Mouse (Mus musculus): ENCODE data around the gene Gm19684. TPM values are rescaled to one million over a fixed set of nuclear protein-coding genes. Genes with fewer than 3 reads are reported as not detected.
"Not testable (repeated sequence)": the region's sequence is repeated elsewhere in the genome, so short reads cannot be mapped to it uniquely, and the experiment has no call there.

The Gm19684 gene
- not detected in 2 replicates for polyA plus RNA-seq (2015; fragmentation: Nextera tagmentation; extraction: Ambion mirVana)

DNA sequence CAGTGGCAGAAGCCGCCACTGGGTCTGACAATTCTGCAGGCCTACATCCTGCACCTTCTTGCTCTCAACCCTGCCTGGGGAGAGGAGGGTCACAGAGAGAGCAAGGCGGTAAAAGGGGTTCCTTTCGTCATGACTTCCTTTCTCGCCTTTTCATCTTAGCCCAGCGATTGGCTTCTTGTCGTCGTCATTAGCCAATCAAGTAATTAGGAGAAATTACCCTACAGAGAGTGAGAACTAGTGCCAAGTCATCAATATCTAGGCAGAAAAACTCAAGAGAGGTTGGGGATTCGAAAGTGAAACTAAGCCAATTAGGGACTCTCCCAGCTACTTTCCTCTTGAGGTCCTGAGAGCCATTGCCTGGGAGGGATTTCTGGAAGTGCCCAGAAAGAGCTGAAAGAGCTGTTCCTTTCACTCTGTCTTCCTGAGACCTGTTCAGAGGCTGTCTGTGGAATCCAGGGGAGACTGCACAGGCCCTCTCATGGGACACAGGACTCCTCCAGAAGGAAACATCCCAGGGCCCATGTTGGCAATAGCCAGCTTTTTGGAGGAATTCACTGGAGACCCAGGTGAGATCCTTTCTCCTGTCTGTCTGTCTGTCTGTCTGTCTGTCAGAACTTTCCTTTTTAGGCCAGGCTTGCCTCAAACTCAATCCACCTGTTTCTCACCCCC, at the start of gene Gm19684:
Gene Gm19684, plus strand, starts transcription at position 327 of the 669 bp plus-strand sequence.
- not testable (repeated sequence) for H3K27me3 ChIP-seq (replicated peaks; ENCODE audit: insufficient read depth, low read length); H3K9ac ChIP-seq (replicated peaks; ENCODE audit: low read depth); H3K27ac ChIP-seq (ENCODE audit: low read length); H3K36me3 ChIP-seq (ENCODE audit: insufficient read depth, low read length); H3K9me3 ChIP-seq (ENCODE audit: low read length); H3K4me1 ChIP-seq (ENCODE audit: insufficient read depth, low read depth, low read length)
- peak within 1 kb of the TSS; percentile 41 for H3K4me2 ChIP-seq (replicated peaks; ENCODE audit: low read depth, low read length)
- DNase-seq (ENCODE audit: low spot score) (peak; percentile 95), ATAC-seq (peak; percentile 94)
- 5% methylated on average over 8 of the region's 8 CpGs for WGBS
- peak within 1 kb of the TSS; percentile 21 for H3K4me3 ChIP-seq (ENCODE audit: low read depth, low read length)
- TF ChIP-seq EP300 (IDR thresholded peaks at IDR 0.05): 0 out of 2 replicates have a peak, but pooled peaks have one; percentile 31

DNA sequence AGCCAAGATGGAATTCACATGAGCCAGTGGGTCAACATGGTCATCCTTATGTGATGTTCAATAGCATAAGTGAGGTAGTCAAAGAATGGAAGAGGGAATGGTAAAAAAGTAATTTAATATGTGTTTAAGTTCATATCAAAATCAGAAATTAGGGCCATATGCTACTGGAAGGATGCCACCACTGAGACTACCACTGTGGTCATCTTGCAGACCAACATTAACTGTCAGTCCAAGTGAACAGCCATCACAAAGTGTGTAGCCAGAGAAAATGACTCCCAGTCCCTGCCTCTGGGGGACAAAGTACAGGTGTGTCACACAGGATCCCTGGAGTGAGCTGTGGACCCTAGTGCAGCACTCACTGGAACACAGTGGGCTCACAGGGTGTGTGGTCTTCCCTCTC, 39.6 kb upstream of the Gm19684 start:
- H3K4me2 ChIP-seq (replicated peaks; ENCODE audit: low read depth, low read length); H3K27ac ChIP-seq (ENCODE audit: low read length); H3K27me3 ChIP-seq (replicated peaks; ENCODE audit: insufficient read depth, low read length); H3K9ac ChIP-seq (replicated peaks; ENCODE audit: low read depth); DNase-seq (ENCODE audit: low spot score); H3K4me3 ChIP-seq (ENCODE audit: low read depth, low read length); H3K36me3 ChIP-seq (ENCODE audit: insufficient read depth, low read length); ATAC-seq; H3K4me1 ChIP-seq (ENCODE audit: insufficient read depth, low read depth, low read length); H3K9me3 ChIP-seq (ENCODE audit: low read length): not testable (repeated sequence)

DNA sequence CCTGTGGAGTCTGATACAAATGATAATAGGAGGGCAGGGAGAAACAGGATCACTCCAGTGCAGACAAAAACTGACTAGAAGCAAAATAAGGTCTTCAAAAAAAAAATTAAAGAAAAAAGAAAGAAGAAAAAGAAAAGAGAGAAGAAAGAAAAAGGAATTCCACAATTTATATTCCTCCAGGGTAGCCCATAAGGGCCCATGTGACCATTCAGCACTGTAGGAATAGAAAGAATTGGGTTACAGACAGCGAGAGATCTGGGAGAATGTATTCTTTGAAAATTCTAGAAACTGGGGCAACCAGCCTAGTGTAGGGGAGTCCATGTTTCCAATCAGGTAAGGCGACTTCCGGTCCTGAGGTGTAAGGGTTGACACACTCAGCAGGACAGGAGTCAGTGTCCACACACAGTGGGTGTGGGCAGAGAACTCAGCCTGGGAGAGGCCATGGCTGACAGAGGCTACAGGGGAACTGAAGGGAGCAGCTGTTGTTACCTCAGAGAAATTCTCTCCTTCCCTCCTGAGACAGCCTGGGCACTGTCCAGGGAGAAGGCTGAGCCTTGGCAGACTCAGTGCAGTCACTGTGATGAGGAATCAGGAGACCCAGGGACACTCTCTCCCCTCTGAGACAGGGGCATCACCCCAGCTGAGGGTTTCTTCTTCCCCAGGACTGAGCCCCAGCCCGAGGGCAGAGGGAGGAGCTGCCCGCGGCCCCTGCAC, 38.8 kb upstream of the Gm19684 start:
- not testable (repeated sequence) for H3K4me1 ChIP-seq (ENCODE audit: insufficient read depth, low read depth, low read length); H3K27ac ChIP-seq (ENCODE audit: low read length); DNase-seq (ENCODE audit: low spot score); H3K27me3 ChIP-seq (replicated peaks; ENCODE audit: insufficient read depth, low read length); H3K9me3 ChIP-seq (ENCODE audit: low read length); H3K36me3 ChIP-seq (ENCODE audit: insufficient read depth, low read length); H3K9ac ChIP-seq (replicated peaks; ENCODE audit: low read depth); ATAC-seq
- WGBS: 44% methylated on average over 3 of the region's 6 CpGs
- H3K4me2 ChIP-seq (replicated peaks; ENCODE audit: low read depth, low read length): peak overlapping the region; percentile 92
- peak overlapping the region; percentile 54; the same call in 1 of the 2 replicates for H3K4me3 ChIP-seq (ENCODE audit: low read depth, low read length)

DNA sequence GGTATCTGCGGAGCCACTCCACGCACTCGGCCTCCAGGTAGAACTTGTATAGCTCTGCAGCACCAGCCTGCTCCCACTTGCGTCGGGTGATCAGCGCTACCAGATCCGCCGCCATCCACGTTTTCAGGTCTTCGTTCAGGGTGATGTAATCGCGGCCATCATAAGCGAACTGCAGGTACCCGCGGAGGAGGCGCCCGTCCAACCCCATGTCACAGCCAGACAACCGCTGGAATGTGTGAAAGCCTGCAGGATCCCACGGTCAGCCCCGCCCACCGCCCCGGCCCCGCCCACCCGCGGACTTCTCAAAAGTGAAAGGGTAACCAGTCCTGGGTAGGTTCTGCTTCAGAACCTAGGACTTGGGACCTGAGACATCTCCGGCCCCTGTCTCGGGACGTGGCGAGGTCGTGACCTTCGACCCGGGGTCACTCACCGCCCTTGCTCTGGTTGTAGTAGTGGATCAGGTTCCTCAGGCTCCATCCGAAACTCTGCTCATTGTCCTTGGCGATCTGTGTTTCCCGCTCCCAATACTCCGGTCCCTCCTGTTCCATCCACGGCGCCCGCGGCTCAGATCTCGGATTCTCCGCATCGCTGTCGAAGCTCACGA, 38.1 kb upstream of the Gm19684 start:
- Histone ChIP-seq H3K9me3 (ENCODE audit: low read length) (no peaks in the 10 kb centered on the region), H3K4me2 (replicated peaks; ENCODE audit: low read depth, low read length) (peak overlapping the region; percentile 92), H3K27me3 (replicated peaks; ENCODE audit: insufficient read depth, low read length) (peaks cover 4% of the 10 kb centered on the region; the same call in 1 of the 2 replicates), H3K27ac (ENCODE audit: low read length) (no peak overlapping the region), H3K9ac (replicated peaks; ENCODE audit: low read depth) (no peak overlapping the region), H3K4me1 (ENCODE audit: insufficient read depth, low read depth, low read length) (no peaks in the 10 kb centered on the region), H3K4me3 (ENCODE audit: low read depth, low read length) (peak overlapping the region; percentile 54), H3K36me3 (ENCODE audit: insufficient read depth, low read length) (no peaks in the 10 kb centered on the region)
- under 1% methylated on average over 46 of the region's 46 CpGs for WGBS
- TF ChIP-seq EP300 (IDR thresholded peaks at IDR 0.05) (no peak), CTCF (IDR thresholded peaks at IDR 0.05) (no peak)
- peak; percentile 81 for ATAC-seq
- peak; percentile 60 for DNase-seq (ENCODE audit: low spot score)

DNA sequence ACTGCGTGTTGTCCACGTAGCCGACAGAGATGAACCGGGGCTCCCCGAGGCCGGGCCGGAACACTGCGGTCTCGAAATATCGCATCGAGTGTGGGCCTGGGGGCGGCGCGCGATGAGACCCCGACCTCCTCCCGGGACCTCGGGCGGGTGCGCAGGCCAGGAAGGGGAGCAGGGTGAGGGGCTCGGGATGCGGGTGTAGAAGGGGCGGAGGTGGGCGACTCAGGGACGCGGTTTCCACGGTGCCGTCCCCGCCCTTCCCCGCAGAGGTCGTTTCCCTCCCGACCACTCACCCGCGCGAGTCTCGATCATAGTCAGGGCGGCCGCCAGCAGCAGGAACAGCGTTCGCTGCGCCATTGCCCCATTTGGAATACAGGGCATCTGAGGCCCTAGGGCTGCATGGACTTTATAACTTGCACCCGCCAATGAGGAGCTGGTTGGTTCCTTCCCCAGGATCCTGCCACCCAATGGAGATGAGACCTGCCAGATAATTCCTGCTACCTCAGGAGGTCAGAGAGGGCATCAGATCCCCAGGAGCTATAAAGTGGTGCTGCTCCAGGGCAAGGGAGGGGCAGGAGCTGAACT, 37.5 kb upstream of the Gm19684 start:
- Histone ChIP-seq H3K36me3 (ENCODE audit: insufficient read depth, low read length) (no peaks in the 10 kb centered on the region), H3K4me1 (ENCODE audit: insufficient read depth, low read depth, low read length) (no peaks in the 10 kb centered on the region), H3K9me3 (ENCODE audit: low read length) (no peaks in the 10 kb centered on the region), H3K27ac (ENCODE audit: low read length) (no peak overlapping the region), H3K27me3 (replicated peaks; ENCODE audit: insufficient read depth, low read length) (peaks cover 4% of the 10 kb centered on the region; the same call in 1 of the 2 replicates), H3K4me3 (ENCODE audit: low read depth, low read length) (peak overlapping the region; percentile 54), H3K9ac (replicated peaks; ENCODE audit: low read depth) (no peak overlapping the region), H3K4me2 (replicated peaks; ENCODE audit: low read depth, low read length) (peak overlapping the region; percentile 92)
- DNase-seq (ENCODE audit: low spot score) (no peak), ATAC-seq (no peak; the same call in 1 of the 2 replicates)
- 1% methylated on average over 40 of the region's 42 CpGs for WGBS
- TF ChIP-seq EP300 (IDR thresholded peaks at IDR 0.05) (no peak), CTCF (IDR thresholded peaks at IDR 0.05) (no peak)

DNA sequence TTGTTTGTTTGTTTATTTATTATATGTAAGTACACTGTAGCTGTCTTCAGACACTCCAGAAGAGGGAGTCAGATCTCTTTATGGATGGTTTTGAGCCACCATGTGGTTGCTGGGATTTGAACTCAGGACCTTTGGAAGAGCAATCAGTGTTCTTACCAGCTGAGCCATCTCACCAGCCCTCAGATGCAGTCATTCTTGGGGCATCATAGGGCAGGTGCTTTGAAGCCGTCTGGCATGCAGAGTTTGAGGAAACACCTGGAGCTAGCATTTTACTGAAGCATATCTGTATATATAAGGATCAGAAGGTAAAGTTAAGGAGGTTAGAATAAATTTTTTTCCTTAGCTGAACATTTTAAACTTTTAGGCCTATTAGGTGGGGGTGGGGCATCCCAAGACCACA, 35.5 kb upstream of the Gm19684 start:
- H3K9me3 ChIP-seq (ENCODE audit: low read length); H3K4me3 ChIP-seq (ENCODE audit: low read depth, low read length); H3K27ac ChIP-seq (ENCODE audit: low read length); ATAC-seq; H3K4me1 ChIP-seq (ENCODE audit: insufficient read depth, low read depth, low read length); H3K4me2 ChIP-seq (replicated peaks; ENCODE audit: low read depth, low read length); H3K27me3 ChIP-seq (replicated peaks; ENCODE audit: insufficient read depth, low read length); DNase-seq (ENCODE audit: low spot score); H3K9ac ChIP-seq (replicated peaks; ENCODE audit: low read depth); H3K36me3 ChIP-seq (ENCODE audit: insufficient read depth, low read length): not testable (repeated sequence)
- 36% methylated on average over 1 of the region's 1 CpGs for WGBS

DNA sequence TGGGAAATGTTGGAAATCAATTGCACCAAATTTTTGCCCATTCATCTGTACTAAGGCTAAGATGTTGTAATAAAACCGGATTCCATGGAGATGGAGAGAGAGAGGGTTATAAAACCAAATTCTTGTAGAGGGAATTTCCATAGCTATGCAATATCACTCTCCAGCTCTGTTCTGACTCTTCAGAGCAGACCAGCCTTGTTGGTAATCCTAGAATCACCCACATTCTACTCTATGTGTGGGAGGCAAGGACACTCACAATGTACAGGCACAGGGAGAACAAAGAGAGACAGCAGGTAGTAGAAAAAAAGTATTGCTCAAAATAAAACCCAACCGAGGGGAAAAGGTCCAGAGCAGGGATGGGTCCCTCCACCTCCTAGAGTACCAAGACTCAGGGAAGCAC, 29.5 kb upstream of the Gm19684 start:
- not testable (repeated sequence) for H3K9me3 ChIP-seq (ENCODE audit: low read length); H3K9ac ChIP-seq (replicated peaks; ENCODE audit: low read depth); DNase-seq (ENCODE audit: low spot score); H3K4me2 ChIP-seq (replicated peaks; ENCODE audit: low read depth, low read length); H3K27ac ChIP-seq (ENCODE audit: low read length); H3K36me3 ChIP-seq (ENCODE audit: insufficient read depth, low read length); H3K4me3 ChIP-seq (ENCODE audit: low read depth, low read length); H3K27me3 ChIP-seq (replicated peaks; ENCODE audit: insufficient read depth, low read length); H3K4me1 ChIP-seq (ENCODE audit: insufficient read depth, low read depth, low read length); ATAC-seq
- WGBS: no CpG with 5 or more reads among the region's 2 CpGs

DNA sequence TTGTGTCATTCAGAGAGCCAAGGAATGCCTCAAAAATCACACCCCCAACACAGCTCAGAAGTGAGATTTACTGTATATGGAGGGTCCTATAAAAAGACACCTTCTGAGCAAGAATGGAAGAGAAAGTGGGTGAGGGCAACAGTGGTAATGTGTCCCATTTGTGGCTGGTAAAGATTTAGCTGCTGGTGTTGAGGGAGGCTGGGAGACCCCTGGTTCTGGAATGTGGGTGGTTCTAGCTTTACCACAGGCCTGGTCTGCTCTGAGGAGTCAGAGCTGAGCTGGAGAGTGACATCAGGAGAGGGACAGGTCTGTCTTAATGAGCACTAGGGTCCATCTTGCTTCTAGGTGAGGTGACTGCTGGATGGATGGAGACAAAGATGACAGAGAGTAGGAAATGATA, 29.0 kb upstream of the Gm19684 start:
- not testable (repeated sequence) for H3K27me3 ChIP-seq (replicated peaks; ENCODE audit: insufficient read depth, low read length); ATAC-seq; H3K9me3 ChIP-seq (ENCODE audit: low read length); H3K36me3 ChIP-seq (ENCODE audit: insufficient read depth, low read length); H3K4me3 ChIP-seq (ENCODE audit: low read depth, low read length); H3K9ac ChIP-seq (replicated peaks; ENCODE audit: low read depth); H3K4me1 ChIP-seq (ENCODE audit: insufficient read depth, low read depth, low read length); H3K4me2 ChIP-seq (replicated peaks; ENCODE audit: low read depth, low read length); H3K27ac ChIP-seq (ENCODE audit: low read length); DNase-seq (ENCODE audit: low spot score)
